Mouse (Mus musculus) embryonic facial prominence, embryonic 11.5 days (tissue): ENCODE measurements around the gene Gp1ba. TPM values are rescaled to one million over a fixed set of nuclear protein-coding genes. Genes with fewer than 3 reads are reported as not detected.

Source experiments
- ATAC-seq: fragments of 200-750 bp; cut with Nextera tagmentation; replicated peaks from 2 replicates; pipeline ENCODE4 v1.8.0; 2017; ENCODE audit warnings: low read depth; ENCODE audit not compliant: insufficient number of reproducible peaks, low FRiP score, low TSS enrichment
- DNase-seq: peaks from one replicate; pipeline ENCODE4 v3.0.0-alpha.2; 2015; ENCODE audit warnings: low spot score
- H3K27ac ChIP-seq: fragments of 300-500 bp; sonication (generic); replicated peaks from 2 replicates; pipeline ENCODE4 v1.5.1; 2014; ENCODE audit warnings: mild to moderate bottlenecking, low read depth, low read length, control low read depth
- H3K27me3 ChIP-seq: fragments of 300-500 bp; sonication (generic); 2 replicates; pipeline ENCODE4 v1.6.1; 2014; ENCODE audit warnings: mild to moderate bottlenecking, low read length, moderate library complexity, mixed read lengths; ENCODE audit not compliant: control insufficient read depth, insufficient read depth
- H3K36me3 ChIP-seq: fragments of 300-500 bp; sonication (generic); replicated peaks from 2 replicates; pipeline ENCODE4 v1.6.1; 2014; ENCODE audit warnings: low read depth, mild to moderate bottlenecking, low read length, moderate library complexity, mixed read lengths; ENCODE audit not compliant: control insufficient read depth, insufficient read depth
- H3K4me1 ChIP-seq: fragments of 300-500 bp; sonication (generic); 2 replicates; pipeline ENCODE4 v1.6.1; 2014; ENCODE audit warnings: low read length, mixed read lengths; ENCODE audit not compliant: control insufficient read depth, insufficient read depth
- H3K4me2 ChIP-seq: fragments of 300-500 bp; sonication (generic); 2 replicates; pipeline ENCODE4 v1.6.1; 2014; ENCODE audit warnings: low read depth, mild to moderate bottlenecking, control low read depth, low read length, moderate library complexity
- H3K4me3 ChIP-seq: fragments of 300-500 bp; sonication (generic); 2 replicates; pipeline ENCODE4 v1.5.1; 2014; ENCODE audit warnings: low read depth, low read length, control low read depth
- H3K9ac ChIP-seq: fragments of 300-500 bp; sonication (generic); replicated peaks from 2 replicates; pipeline ENCODE4 v1.6.1; 2014; ENCODE audit warnings: mild to moderate bottlenecking, control low read depth, low read length
- H3K9me3 ChIP-seq: fragments of 300-500 bp; sonication (generic); replicated peaks from 2 replicates; pipeline ENCODE4 v1.6.1; 2016; ENCODE audit warnings: mild to moderate bottlenecking, low read length, inconsistent platforms, mixed read lengths; ENCODE audit not compliant: control insufficient read depth
- WGBS: fragments of 180-500 bp; shearing (Covaris S2); extraction: QIAGEN DNeasy Blood & Tissue Kit; methylation state at CpG from one replicate; pipeline ENCODE4 v1.1.7; 2014; 5-methylcytosine and 5-hydroxymethylcytosine counted together
- polyA plus RNA-seq: library from polyadenylated mRNA; unstranded; fragments of >200 nt; fragmentation: Nextera tagmentation; extraction: Ambion mirVana; gene quantifications from 2 replicates; pipeline ENCODE4 v1.2.1, GENCODE M21; 2014

The Gp1ba gene
- polyA plus RNA-seq, 1 experiment from 2014 or later, result 0.93 TPM

GRCm38 (mm10) chr11:70646691-70647650 is 8.0 kb downstream of the Gp1ba start, which contains the start of the genes Rnf167 and Slc25a11:
Gene Rnf167 (plus strand): TSS chr11:70647235.
Gene Slc25a11 (minus strand): TSS chr11:70647479.
- H3K27ac ChIP-seq, result peak within 1 kb of the TSS; percentile 84
- under 1% methylated on average over 63 of the region's 63 CpGs for WGBS
- no peaks in the 10 kb centered on the region for H3K27me3 ChIP-seq
- DNase-seq, result peak; percentile 100
- H3K4me1 ChIP-seq, result peaks cover 2% of the 10 kb centered on the region; the same call in 1 of the 2 replicates
- no peaks in the 10 kb centered on the region for H3K9me3 ChIP-seq
- peak within 1 kb of the TSS; percentile 70 for H3K9ac ChIP-seq
- peak within 1 kb of the TSS; percentile 84 for H3K4me2 ChIP-seq
- H3K4me3 ChIP-seq, result peak within 1 kb of the TSS; percentile 66
- ATAC-seq, result peak; percentile 70
- H3K36me3 ChIP-seq, result peaks cover 17% of the 10 kb centered on the region

GRCm38 (mm10) chr11:70647716-70648420 is 8.9 kb downstream of the Gp1ba start:
- peak overlapping the region; percentile 66 for H3K4me3 ChIP-seq
- peak overlapping the region; percentile 65 for H3K27ac ChIP-seq
- H3K36me3 ChIP-seq, result peaks cover 17% of the 10 kb centered on the region
- H3K4me2 ChIP-seq, result peak overlapping the region; percentile 84
- H3K9ac ChIP-seq, result peak overlapping the region; percentile 68
- ATAC-seq (peak; percentile 22), DNase-seq (no peak)
- no peaks in the 10 kb centered on the region for H3K27me3 ChIP-seq
- no peaks in the 10 kb centered on the region for H3K9me3 ChIP-seq
- H3K4me1 ChIP-seq, result peaks cover 4% of the 10 kb centered on the region
- WGBS, result 3% methylated on average over 28 of the region's 28 CpGs

DNA sequence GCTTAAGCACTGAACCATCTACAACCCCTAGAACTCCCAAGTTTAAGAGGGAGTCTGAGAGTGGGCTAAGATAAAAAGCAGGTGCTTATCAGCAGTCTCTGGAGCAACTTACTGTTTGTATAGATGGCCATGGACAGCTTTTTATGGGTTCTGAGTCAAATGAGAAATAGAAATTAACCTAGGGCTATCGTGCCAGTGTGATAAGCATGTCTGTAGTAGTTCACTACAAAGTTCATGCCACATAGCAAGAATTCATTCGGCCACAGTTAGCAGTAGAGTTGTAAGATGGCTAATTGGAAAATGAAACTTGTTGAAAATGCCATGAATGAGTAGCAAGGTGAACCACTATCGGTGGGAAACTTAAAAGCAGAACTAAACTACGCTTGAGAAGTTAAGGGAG is 9.6 kb downstream of the Gp1ba start:
- no peaks in the 10 kb centered on the region for H3K9me3 ChIP-seq
- peak overlapping the region; percentile 66 for H3K4me3 ChIP-seq
- peak overlapping the region; percentile 84 for H3K4me2 ChIP-seq
- whole genome bisulfite sequencing, result 83% methylated on average over 4 of the region's 4 CpGs
- ATAC-seq (no peak), DNase-seq (no peak)
- H3K36me3 ChIP-seq, result peaks cover 17% of the 10 kb centered on the region
- no peak overlapping the region for H3K27ac ChIP-seq
- H3K9ac ChIP-seq, result no peak overlapping the region; the same call in 1 of the 2 replicates
- no peaks in the 10 kb centered on the region for H3K27me3 ChIP-seq
- peaks cover 4% of the 10 kb centered on the region for H3K4me1 ChIP-seq

DNA sequence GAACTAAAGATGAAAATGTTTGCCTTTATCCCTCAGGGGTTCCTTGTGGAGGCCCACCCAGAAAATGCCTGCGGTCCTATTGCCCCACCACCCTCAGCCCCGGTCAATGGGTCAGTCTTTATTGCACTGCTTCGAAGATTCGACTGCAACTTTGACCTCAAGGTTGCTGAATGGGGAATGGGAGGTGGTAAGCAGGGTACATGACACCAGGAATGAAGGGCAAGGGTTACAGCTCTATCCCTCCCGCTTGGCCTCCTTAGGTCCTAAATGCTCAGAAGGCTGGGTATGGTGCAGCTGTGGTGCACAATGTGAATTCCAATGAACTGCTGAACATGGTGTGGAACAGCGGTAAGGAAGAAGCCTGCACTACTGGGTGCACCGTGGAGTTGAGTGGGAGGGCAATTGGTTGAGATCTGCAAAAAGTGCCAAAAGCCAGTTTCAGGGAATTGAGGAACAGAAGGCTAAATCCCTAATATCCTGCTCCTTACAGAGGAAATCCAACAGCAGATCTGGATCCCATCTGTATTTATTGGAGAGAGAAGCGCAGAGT is 10.3 kb downstream of the Gp1ba start:
- ATAC-seq (no peak), DNase-seq (no peak)
- no peaks in the 10 kb centered on the region for H3K27me3 ChIP-seq
- no peaks in the 10 kb centered on the region for H3K9me3 ChIP-seq
- no peak overlapping the region for H3K4me3 ChIP-seq
- WGBS, result 82% methylated on average over 8 of the region's 8 CpGs
- H3K27ac ChIP-seq, result no peak overlapping the region
- H3K4me1 ChIP-seq, result peaks cover 4% of the 10 kb centered on the region
- H3K4me2 ChIP-seq, result no peak overlapping the region; the same call in 1 of the 2 replicates
- no peak overlapping the region for H3K9ac ChIP-seq
- peaks cover 17% of the 10 kb centered on the region for H3K36me3 ChIP-seq

DNA sequence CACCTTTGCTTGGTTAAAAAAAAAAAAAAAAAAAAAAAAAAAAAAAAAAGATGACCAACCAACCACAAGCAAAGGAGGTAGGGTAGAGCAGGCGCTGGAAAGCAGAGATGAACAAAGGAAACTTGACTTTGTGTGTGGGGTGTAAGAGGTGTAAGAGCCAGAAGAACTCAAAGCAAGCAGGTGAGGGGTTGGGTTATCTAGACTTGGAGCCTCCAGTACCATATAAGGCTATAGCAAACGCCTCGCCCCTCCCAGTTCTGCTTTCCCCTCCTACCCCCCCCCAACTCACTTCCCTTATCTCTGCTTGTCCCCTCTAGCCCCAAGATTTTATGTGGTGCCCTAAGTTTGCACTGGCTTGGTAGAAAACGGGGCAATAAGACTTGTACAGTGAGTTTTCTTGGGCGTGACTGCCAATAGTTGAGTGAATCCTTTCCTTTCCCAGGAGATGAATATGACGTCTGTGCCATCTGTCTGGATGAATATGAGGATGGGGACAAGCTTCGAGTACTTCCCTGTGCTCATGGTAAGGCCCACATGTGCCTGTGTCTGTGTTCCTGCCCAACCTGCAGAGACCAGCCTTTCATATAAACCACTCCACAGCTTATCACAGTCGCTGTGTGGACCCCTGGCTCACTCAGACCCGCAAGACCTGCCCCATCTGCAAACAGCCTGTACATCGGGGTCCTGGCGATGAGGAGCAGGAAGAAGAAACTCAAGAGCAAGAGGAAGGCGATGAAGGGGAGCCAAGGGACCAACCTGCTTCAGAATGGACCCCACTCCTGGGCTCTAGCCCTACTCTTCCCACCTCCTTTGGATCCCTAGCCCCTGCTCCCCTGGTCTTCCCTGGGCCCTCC is 11.6 kb downstream of the Gp1ba start:
- 81% methylated on average over 12 of the region's 12 CpGs for WGBS
- Histone ChIP-seq H3K27me3 (no peaks in the 10 kb centered on the region), H3K9me3 (no peaks in the 10 kb centered on the region), H3K27ac (peak overlapping the region; percentile 13; the same call in 1 of the 2 replicates), H3K9ac (no peak overlapping the region), H3K4me3 (no peak overlapping the region), H3K36me3 (peaks cover 17% of the 10 kb centered on the region), H3K4me1 (peaks cover 4% of the 10 kb centered on the region), H3K4me2 (no peak overlapping the region)
- ATAC-seq (no peak), DNase-seq (no peak)

DNA sequence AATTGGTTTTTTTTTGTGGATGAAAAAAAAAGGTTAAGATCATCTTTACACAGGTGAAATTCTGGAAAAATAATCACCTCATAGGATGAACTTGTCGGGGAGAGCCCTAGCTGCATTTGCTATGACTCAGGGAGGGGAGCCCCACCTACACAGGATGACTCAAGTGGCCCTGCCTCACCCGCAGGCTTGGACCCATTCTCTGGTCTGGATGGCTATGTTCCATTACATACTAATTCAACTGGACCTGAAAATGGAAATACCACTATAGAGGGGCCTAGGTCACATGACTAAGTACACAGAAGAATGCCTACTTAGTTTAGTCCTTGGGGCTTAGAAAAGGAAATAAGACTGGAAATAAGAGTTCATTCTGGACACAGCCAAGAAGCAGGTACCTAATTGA is 12.5 kb downstream of the Gp1ba start:
- Histone ChIP-seq H3K9ac (no peak overlapping the region), H3K9me3 (no peaks in the 10 kb centered on the region), H3K27me3 (no peaks in the 10 kb centered on the region), H3K27ac (no peak overlapping the region), H3K4me1 (peaks cover 4% of the 10 kb centered on the region), H3K36me3 (peaks cover 17% of the 10 kb centered on the region), H3K4me2 (no peak overlapping the region; the same call in 1 of the 2 replicates), H3K4me3 (no peak overlapping the region; the same call in 1 of the 2 replicates)
- ATAC-seq, result no peak
- no peak for DNase-seq
- WGBS, result 80% methylated on average over 2 of the region's 2 CpGs
